Comparison of ENCODE assay signal across 10 mouse cellular contexts in genomic region chr2:55101279-55101678, GRCm38 (mm10).
DNase-seq lines count a peak whose midpoint lies in the region; ATAC-seq and TF ChIP-seq lines count a peak whose summit lies in the region.
"Had no signal": no experiment of that assay in that cellular context is flagged by ENCODE, and none has a peak within 500 bp of the region (broad histone marks: within the 10 kb centered on the region; RNA-seq: fewer than 3 reads in every experiment).

No protein-coding gene starts in this region.

- H3K9ac ChIP-seq in hindbrain, embryonic 11.5 days (ENCODE audit: low read depth, low read length), result no peak overlapping the region
- H3K9ac ChIP-seq in hindbrain, embryonic 16.5 days (ENCODE audit: low read depth, low read length), result no peak overlapping the region
- H3K9ac ChIP-seq in midbrain, postnatal 0 days (replicated peaks; ENCODE audit: low read length, poor library complexity, severe bottlenecking), result no peak overlapping the region
- no peak overlapping the region for H3K9ac ChIP-seq in midbrain, embryonic 14.5 days (replicated peaks; ENCODE audit: low read length)
- H3K9ac ChIP-seq in limb, embryonic 11.5 days (ENCODE audit: low read length), result no peak overlapping the region
- no peak overlapping the region for H3K9ac ChIP-seq in hindbrain, embryonic 12.5 days
- H3K9ac ChIP-seq: limb, embryonic 12.5 days had no signal

- peak; percentile 6 for DNase-seq in hindbrain, embryonic 11.5 days (ENCODE audit: low spot score)
- DNase-seq in midbrain, postnatal 0 days (ENCODE audit: low spot score), result no peak
- DNase-seq in midbrain, embryonic 14.5 days, result no peak
- peak; percentile 14 for DNase-seq in NIH3T3 (ENCODE audit: low read depth)
- peak; percentile 23 for DNase-seq in limb, embryonic 11.5 days (ENCODE audit: low spot score)
- DNase-seq: cerebellum, adult 11 months; heart, adult 11 months had no signal

- no peaks in the 10 kb centered on the region for H3K4me1 ChIP-seq in hindbrain, embryonic 11.5 days (replicated peaks; ENCODE audit: control insufficient read depth, insufficient read depth, low read length)
- H3K4me1 ChIP-seq in hindbrain, embryonic 16.5 days (ENCODE audit: control insufficient read depth, insufficient read depth, low read depth, low read length), result no peaks in the 10 kb centered on the region
- no peaks in the 10 kb centered on the region for H3K4me1 ChIP-seq in midbrain, postnatal 0 days (ENCODE audit: insufficient read depth, low read length)
- H3K4me1 ChIP-seq in midbrain, embryonic 14.5 days (ENCODE audit: control insufficient read depth, insufficient read depth, low read length), result no peaks in the 10 kb centered on the region
- no peaks in the 10 kb centered on the region for H3K4me1 ChIP-seq in limb, embryonic 11.5 days (ENCODE audit: control insufficient read depth, insufficient read depth, low read length)
- no peaks in the 10 kb centered on the region for H3K4me1 ChIP-seq in hindbrain, embryonic 12.5 days
- H3K4me1 ChIP-seq: limb, embryonic 12.5 days had no signal

- H3K4me3 ChIP-seq in hindbrain, embryonic 11.5 days (ENCODE audit: low read depth, low read length), result no peak overlapping the region
- no peak overlapping the region for H3K4me3 ChIP-seq in hindbrain, embryonic 16.5 days (ENCODE audit: low read length)
- H3K4me3 ChIP-seq in midbrain, postnatal 0 days (ENCODE audit: low read depth, low read length), result no peak overlapping the region
- no peak overlapping the region for H3K4me3 ChIP-seq in midbrain, embryonic 14.5 days (replicated peaks; ENCODE audit: low read depth, low read length)
- H3K4me3 ChIP-seq in limb, embryonic 11.5 days (ENCODE audit: low read depth, low read length), result no peak overlapping the region
- no peak overlapping the region for H3K4me3 ChIP-seq in hindbrain, embryonic 12.5 days
- H3K4me3 ChIP-seq: limb, embryonic 12.5 days had no signal

- H3K4me2 ChIP-seq in hindbrain, embryonic 11.5 days (replicated peaks; ENCODE audit: low read depth, low read length), result no peak overlapping the region
- H3K4me2 ChIP-seq in hindbrain, embryonic 16.5 days (ENCODE audit: low read length), result no peak overlapping the region
- H3K4me2 ChIP-seq in midbrain, postnatal 0 days (ENCODE audit: low read depth, low read length, poor library complexity, severe bottlenecking), result no peak overlapping the region
- no peak overlapping the region for H3K4me2 ChIP-seq in midbrain, embryonic 14.5 days (ENCODE audit: low read length)
- no peak overlapping the region for H3K4me2 ChIP-seq in limb, embryonic 11.5 days (ENCODE audit: low read depth, severe bottlenecking)
- H3K4me2 ChIP-seq in hindbrain, embryonic 12.5 days (replicated peaks), result no peak overlapping the region
- H3K4me2 ChIP-seq: limb, embryonic 12.5 days had no signal

- H3K27ac ChIP-seq in hindbrain, embryonic 11.5 days (ENCODE audit: low read depth, low read length), result no peak overlapping the region
- H3K27ac ChIP-seq in hindbrain, embryonic 16.5 days (ENCODE audit: low read depth, low read length), result no peak overlapping the region
- H3K27ac ChIP-seq in midbrain, postnatal 0 days (ENCODE audit: low read depth, low read length), result no peak overlapping the region
- H3K27ac ChIP-seq in midbrain, embryonic 14.5 days (replicated peaks; ENCODE audit: low read depth, low read length), result no peak overlapping the region
- no peak overlapping the region for H3K27ac ChIP-seq in limb, embryonic 11.5 days (replicated peaks; ENCODE audit: low read depth, low read length)
- no peak overlapping the region for H3K27ac ChIP-seq in hindbrain, embryonic 12.5 days
- H3K27ac ChIP-seq: limb, embryonic 12.5 days had no signal

- no peaks in the 10 kb centered on the region for H3K36me3 ChIP-seq in hindbrain, embryonic 11.5 days (ENCODE audit: control insufficient read depth, insufficient read depth, low read length)
- no peaks in the 10 kb centered on the region for H3K36me3 ChIP-seq in hindbrain, embryonic 16.5 days (ENCODE audit: control insufficient read depth, insufficient read depth, low read length)
- H3K36me3 ChIP-seq in midbrain, postnatal 0 days (ENCODE audit: insufficient read depth, low read length), result no peaks in the 10 kb centered on the region
- H3K36me3 ChIP-seq in midbrain, embryonic 14.5 days (ENCODE audit: control insufficient read depth, insufficient read depth, low read length), result no peaks in the 10 kb centered on the region
- no peaks in the 10 kb centered on the region for H3K36me3 ChIP-seq in limb, embryonic 11.5 days (ENCODE audit: control insufficient read depth, insufficient read depth, low read length)
- no peaks in the 10 kb centered on the region for H3K36me3 ChIP-seq in hindbrain, embryonic 12.5 days
- H3K36me3 ChIP-seq: limb, embryonic 12.5 days had no signal

- ATAC-seq in hindbrain, embryonic 11.5 days (ENCODE audit: low FRiP score), result no peak
- no peak for ATAC-seq in hindbrain, embryonic 16.5 days
- ATAC-seq in midbrain, postnatal 0 days (ENCODE audit: low FRiP score), result no peak
- no peak for ATAC-seq in midbrain, embryonic 14.5 days (ENCODE audit: low FRiP score, low TSS enrichment)
- ATAC-seq in limb, embryonic 11.5 days (ENCODE audit: insufficient number of reproducible peaks, low FRiP score, low TSS enrichment, low read depth), result no peak
- ATAC-seq in hindbrain, embryonic 12.5 days (ENCODE audit: low FRiP score), result no peak

- no peaks in the 10 kb centered on the region for H3K27me3 ChIP-seq in hindbrain, embryonic 11.5 days (ENCODE audit: control insufficient read depth, insufficient read depth, low read length)
- H3K27me3 ChIP-seq in hindbrain, embryonic 16.5 days (replicated peaks; ENCODE audit: control insufficient read depth, insufficient read depth, low read length), result no peaks in the 10 kb centered on the region
- H3K27me3 ChIP-seq in midbrain, postnatal 0 days (ENCODE audit: insufficient read depth, low read length), result no peaks in the 10 kb centered on the region
- no peaks in the 10 kb centered on the region for H3K27me3 ChIP-seq in midbrain, embryonic 14.5 days (ENCODE audit: control insufficient read depth, insufficient read depth, low read length)
- no peaks in the 10 kb centered on the region for H3K27me3 ChIP-seq in limb, embryonic 11.5 days (ENCODE audit: control insufficient read depth, insufficient read depth, low read length)
- no peaks in the 10 kb centered on the region for H3K27me3 ChIP-seq in hindbrain, embryonic 12.5 days
- H3K27me3 ChIP-seq: limb, embryonic 12.5 days had no signal

- H3K9me3 ChIP-seq in hindbrain, embryonic 11.5 days (ENCODE audit: control insufficient read depth, low read length), result no peaks in the 10 kb centered on the region
- H3K9me3 ChIP-seq in hindbrain, embryonic 16.5 days (ENCODE audit: control insufficient read depth, low read length), result no peaks in the 10 kb centered on the region
- H3K9me3 ChIP-seq in midbrain, postnatal 0 days (ENCODE audit: low read length), result no peaks in the 10 kb centered on the region
- no peaks in the 10 kb centered on the region for H3K9me3 ChIP-seq in midbrain, embryonic 14.5 days (ENCODE audit: control insufficient read depth, low read length)
- H3K9me3 ChIP-seq in limb, embryonic 11.5 days (ENCODE audit: control insufficient read depth, low read length), result no peaks in the 10 kb centered on the region
- no peaks in the 10 kb centered on the region for H3K9me3 ChIP-seq in hindbrain, embryonic 12.5 days (replicated peaks)
- H3K9me3 ChIP-seq: limb, embryonic 12.5 days had no signal

- WGBS in hindbrain, embryonic 11.5 days, result 63% methylated on average over 5 of the region's 5 CpGs
- 71% methylated on average over 5 of the region's 5 CpGs for WGBS in hindbrain, embryonic 16.5 days
- 71% methylated on average over 5 of the region's 5 CpGs for WGBS in midbrain, postnatal 0 days
- WGBS in midbrain, embryonic 14.5 days, result 75% methylated on average over 5 of the region's 5 CpGs
- 67% methylated on average over 5 of the region's 5 CpGs for WGBS in limb, embryonic 11.5 days
- 70% methylated on average over 5 of the region's 5 CpGs for WGBS in hindbrain, embryonic 12.5 days

- TF ChIP-seq CTCF in midbrain, postnatal 0 days (IDR thresholded peaks at IDR 0.05), result peak; percentile 54

Comparison
In these comparisons a context has a peak if more than half of its experiments do, and no peak if none do; other contexts are left out.
1. DNase-seq: peak in hindbrain, embryonic 11.5 days (single experiment), NIH3T3 (single experiment) and limb, embryonic 11.5 days (single experiment); none in midbrain, postnatal 0 days (single experiment) and midbrain, embryonic 14.5 days (single experiment).